Mouse (Mus musculus): ENCODE data around the gene Prkg1. TPM values are rescaled to one million over a fixed set of nuclear protein-coding genes. Genes with fewer than 3 reads are reported as not detected.
"Not testable (repeated sequence)": the region's sequence is repeated elsewhere in the genome, so short reads cannot be mapped to it uniquely, and the experiment has no call there.

Prkg1 gene
- total RNA-seq, 2 experiments from 2014 or later: 0.75 to 1.1 TPM

- ATAC-seq (replicated peaks; ENCODE audit: poor library complexity): peak; percentile 37; the same call in 1 of the 2 replicates
Observed at GRCm38 (mm10) chr19:31460188-31460587, 304.6 kb downstream of the Prkg1 start.

- no peak for ATAC-seq (replicated peaks; ENCODE audit: poor library complexity)
Observed at GRCm38 (mm10) chr19:31444101-31444500, 320.7 kb downstream of the Prkg1 start.

GRCm38 (mm10) chr19:31442311-31442710, 322.5 kb downstream of the Prkg1 start:
- no peak for ATAC-seq (replicated peaks; ENCODE audit: poor library complexity)

- no peak for ATAC-seq (replicated peaks; ENCODE audit: poor library complexity)
Observed at GRCm38 (mm10) chr19:31433446-31433845, 331.4 kb downstream of the Prkg1 start.

- ATAC-seq (replicated peaks; ENCODE audit: poor library complexity): no peak
Observed at GRCm38 (mm10) chr19:31431411-31431810, 333.4 kb downstream of the Prkg1 start.

- ATAC-seq (replicated peaks; ENCODE audit: poor library complexity): 0 out of 2 replicates have a peak, but pooled peaks have one; percentile 29
Observed at GRCm38 (mm10) chr19:31426142-31426541, 338.7 kb downstream of the Prkg1 start.

GRCm38 (mm10) chr19:31425199-31425598, 339.6 kb downstream of the Prkg1 start:
- ATAC-seq (replicated peaks; ENCODE audit: poor library complexity): no peak

GRCm38 (mm10) chr19:31424319-31424718, 340.5 kb downstream of the Prkg1 start:
- no peak for ATAC-seq (replicated peaks; ENCODE audit: poor library complexity)

- ATAC-seq (replicated peaks; ENCODE audit: poor library complexity): no peak
Observed at GRCm38 (mm10) chr19:31413571-31413970, 351.3 kb downstream of the Prkg1 start.

- ATAC-seq (replicated peaks; ENCODE audit: poor library complexity): no peak
Observed at GRCm38 (mm10) chr19:31396096-31396495, 368.7 kb downstream of the Prkg1 start.

GRCm38 (mm10) chr19:31385353-31385752, 379.5 kb downstream of the Prkg1 start:
- ATAC-seq (replicated peaks; ENCODE audit: poor library complexity): no peak

- ATAC-seq (replicated peaks; ENCODE audit: poor library complexity): no peak
Observed at GRCm38 (mm10) chr19:31383881-31384280, 381.0 kb downstream of the Prkg1 start.

GRCm38 (mm10) chr19:31370106-31370505, 394.7 kb downstream of the Prkg1 start:
- no peak for ATAC-seq (replicated peaks; ENCODE audit: poor library complexity)

- ATAC-seq (replicated peaks; ENCODE audit: poor library complexity): no peak
Observed at GRCm38 (mm10) chr19:31369116-31369515, 395.7 kb downstream of the Prkg1 start.

GRCm38 (mm10) chr19:31362051-31362450, 402.8 kb downstream of the Prkg1 start:
- ATAC-seq (replicated peaks; ENCODE audit: poor library complexity): no peak

GRCm38 (mm10) chr19:31361575-31361974, 403.3 kb downstream of the Prkg1 start:
- no peak for ATAC-seq (replicated peaks; ENCODE audit: poor library complexity)

- no peak for ATAC-seq (replicated peaks; ENCODE audit: poor library complexity)
Observed at GRCm38 (mm10) chr19:31361161-31361560, 403.7 kb downstream of the Prkg1 start.

GRCm38 (mm10) chr19:31354959-31355358, 409.9 kb downstream of the Prkg1 start:
- no peak for ATAC-seq (replicated peaks; ENCODE audit: poor library complexity)

- ATAC-seq (replicated peaks; ENCODE audit: poor library complexity): not testable (repeated sequence)
Observed at GRCm38 (mm10) chr19:31352784-31353183, 412.0 kb downstream of the Prkg1 start.

- ATAC-seq (replicated peaks; ENCODE audit: poor library complexity): no peak
Observed at GRCm38 (mm10) chr19:31351796-31352195, 413.0 kb downstream of the Prkg1 start.

GRCm38 (mm10) chr19:31342150-31342549, 422.7 kb downstream of the Prkg1 start:
- ATAC-seq (replicated peaks; ENCODE audit: poor library complexity): peak; percentile 70

GRCm38 (mm10) chr19:31340898-31341297, 423.9 kb downstream of the Prkg1 start:
- no peak for ATAC-seq (replicated peaks; ENCODE audit: poor library complexity)

GRCm38 (mm10) chr19:31338355-31339101, 426.3 kb downstream of the Prkg1 start:
- ATAC-seq (replicated peaks; ENCODE audit: poor library complexity): no peak

All from megakaryocyte progenitor cell, adult 5-6 weeks (primary cell).